Comparison of ENCODE assay signal across 8 mouse cellular contexts in genomic region chr2:163645700-163646460, GRCm38 (mm10). TPM values are rescaled to one million over a fixed set of nuclear protein-coding genes. Genes with fewer than 3 reads are reported as not detected.
DNase-seq lines count a peak whose midpoint lies in the region; ATAC-seq and TF ChIP-seq lines count a peak whose summit lies in the region.

No protein-coding gene starts in this region.

- H3K4me2 ChIP-seq in heart, embryonic 12.5 days = peak overlapping the region; percentile 73
- no peak overlapping the region for H3K4me2 ChIP-seq in limb, embryonic 11.5 days (ENCODE audit: low read depth, severe bottlenecking)
- peak overlapping the region; percentile 45; the same call in 1 of the 2 replicates for H3K4me2 ChIP-seq in stomach, postnatal 0 days (replicated peaks; ENCODE audit: low read depth)

- DNase-seq in heart, postnatal 36 days = no peak
- peak; percentile 61 for DNase-seq in ovary, adult 18-20 months (ENCODE audit: low spot score)
- DNase-seq in ovary, postnatal 14 days (ENCODE audit: low spot score) = no peak
- DNase-seq in limb, embryonic 11.5 days (ENCODE audit: low spot score) = no peak
- no peak for DNase-seq in stomach, postnatal 0 days (ENCODE audit: low spot score)
- no peak for DNase-seq in thymus, adult 18-20 months
- no peak for DNase-seq in cerebellum, adult 8-10 months

- peak overlapping the region; percentile 100 for H3K27ac ChIP-seq in heart, embryonic 12.5 days (ENCODE audit: poor library complexity, severe bottlenecking)
- H3K27ac ChIP-seq in limb, embryonic 11.5 days (replicated peaks; ENCODE audit: low read depth, low read length) = no peak overlapping the region
- peak overlapping the region; percentile 45 for H3K27ac ChIP-seq in stomach, postnatal 0 days (replicated peaks)

- no peak for TF ChIP-seq CTCF in stomach, postnatal 0 days (IDR thresholded peaks at IDR 0.05; ENCODE audit: low read depth)

- H3K4me3 ChIP-seq in heart, embryonic 12.5 days = peak overlapping the region; percentile 97; the same call in 1 of the 2 replicates
- H3K4me3 ChIP-seq in limb, embryonic 11.5 days (ENCODE audit: low read depth, low read length) = no peak overlapping the region
- peak overlapping the region; percentile 87; the same call in 1 of the 2 replicates for H3K4me3 ChIP-seq in stomach, postnatal 0 days (ENCODE audit: low read depth, low read length)

- peaks cover 9% of the 10 kb centered on the region for H3K9me3 ChIP-seq in heart, embryonic 12.5 days (replicated peaks)
- no peaks in the 10 kb centered on the region; the same call in 1 of the 2 replicates for H3K9me3 ChIP-seq in limb, embryonic 11.5 days (ENCODE audit: control insufficient read depth, low read length)
- H3K9me3 ChIP-seq in stomach, postnatal 0 days (ENCODE audit: control insufficient read depth, low read length) = no peaks in the 10 kb centered on the region

- H3K9ac ChIP-seq in heart, embryonic 12.5 days = peak overlapping the region; percentile 98; the same call in 1 of the 2 replicates
- 0 out of 2 replicates have a peak overlapping the region, but pooled peaks have one; percentile 3 for H3K9ac ChIP-seq in limb, embryonic 11.5 days (ENCODE audit: low read length)
- no peak overlapping the region for H3K9ac ChIP-seq in stomach, postnatal 0 days (ENCODE audit: low read length)

- ATAC-seq in heart, embryonic 12.5 days (ENCODE audit: insufficient number of reproducible peaks, low FRiP score) = no peak
- no peak for ATAC-seq in limb, embryonic 11.5 days (ENCODE audit: insufficient number of reproducible peaks, low FRiP score, low TSS enrichment, low read depth)
- no peak for ATAC-seq in stomach, postnatal 0 days (ENCODE audit: low FRiP score, low TSS enrichment)

- intact Hi-C loops in heart, postnatal 36 days (cut with DNase I) = loop anchor here (2.0 kb wide), 1 partner anchor 73 kb away; no protein-coding TSS in a partner anchor

- peaks cover 34% of the 10 kb centered on the region for H3K4me1 ChIP-seq in heart, embryonic 12.5 days (replicated peaks)
- no peaks in the 10 kb centered on the region for H3K4me1 ChIP-seq in limb, embryonic 11.5 days (ENCODE audit: control insufficient read depth, insufficient read depth, low read length)
- no peaks in the 10 kb centered on the region for H3K4me1 ChIP-seq in stomach, postnatal 0 days (replicated peaks; ENCODE audit: control insufficient read depth, insufficient read depth)

- TF ChIP-seq EP300 in stomach, postnatal 0 days (optimal IDR thresholded peaks at IDR 0.05) = no peak

- H3K36me3 ChIP-seq in heart, embryonic 12.5 days = 0 out of 2 replicates have a peak, but pooled peaks cover 3% of the 10 kb centered on the region
- H3K36me3 ChIP-seq in limb, embryonic 11.5 days (ENCODE audit: control insufficient read depth, insufficient read depth, low read length) = 0 out of 2 replicates have a peak, but pooled peaks cover 2% of the 10 kb centered on the region
- no peaks in the 10 kb centered on the region for H3K36me3 ChIP-seq in stomach, postnatal 0 days (ENCODE audit: control insufficient read depth, insufficient read depth, low read length)

- WGBS in heart, embryonic 12.5 days = 61% methylated on average over 11 of the region's 11 CpGs
- 81% methylated on average over 11 of the region's 11 CpGs for WGBS in limb, embryonic 11.5 days
- whole genome bisulfite sequencing in stomach, postnatal 0 days = 70% methylated on average over 11 of the region's 11 CpGs

- H3K27me3 ChIP-seq in heart, embryonic 12.5 days (replicated peaks) = no peaks in the 10 kb centered on the region
- no peaks in the 10 kb centered on the region for H3K27me3 ChIP-seq in limb, embryonic 11.5 days (ENCODE audit: control insufficient read depth, insufficient read depth, low read length)
- no peaks in the 10 kb centered on the region for H3K27me3 ChIP-seq in stomach, postnatal 0 days (ENCODE audit: control insufficient read depth, insufficient read depth, low read length)

RNA-seq across cellular contexts. Expression of gene Serinc3, which starts 0.9 kb away (rescaled TPM):
- 67.7 and 76.7 TPM in 2 replicates for polyA plus RNA-seq in heart, embryonic 12.5 days (2016; fragmentation: Nextera tagmentation; extraction: Ambion mirVana)
- total RNA-seq in heart, postnatal 36 days (2021) = 100 to 1,000 TPM; 316 to 421 TPM
- 25.2 and 26.8 TPM in 2 replicates for polyA plus RNA-seq in limb, embryonic 11.5 days (2014; fragmentation: Nextera tagmentation; extraction: Ambion mirVana)
- polyA plus RNA-seq in stomach, postnatal 0 days (2015; fragmentation: Nextera tagmentation; extraction: Ambion mirVana) = 35.8 and 36.4 TPM in 2 replicates

RNA-seq across cellular contexts. Expression of gene Pkig, which starts 12.3 kb away (rescaled TPM):
- polyA plus RNA-seq in heart, embryonic 12.5 days (2016; fragmentation: Nextera tagmentation; extraction: Ambion mirVana) = 233 and 241 TPM in 2 replicates
- 100 to 1,000 TPM; 221 to 229 TPM for total RNA-seq in heart, postnatal 36 days (2021)
- polyA plus RNA-seq in limb, embryonic 11.5 days (2014; fragmentation: Nextera tagmentation; extraction: Ambion mirVana) = 174 and 177 TPM in 2 replicates
- 60.9 and 66.3 TPM in 2 replicates for polyA plus RNA-seq in stomach, postnatal 0 days (2015; fragmentation: Nextera tagmentation; extraction: Ambion mirVana)

RNA-seq across cellular contexts. Expression of gene Ttpal, which starts 43.8 kb away (rescaled TPM):
- polyA plus RNA-seq in heart, embryonic 12.5 days (2016; fragmentation: Nextera tagmentation; extraction: Ambion mirVana) = 26.9 and 27.8 TPM in 2 replicates
- total RNA-seq in heart, postnatal 36 days (2021) = 10 to 100 TPM in 1 of 2 experiments, 1 to 10 TPM in 1; 9.9 to 11.6 TPM
- 43.3 and 46.3 TPM in 2 replicates for polyA plus RNA-seq in limb, embryonic 11.5 days (2014; fragmentation: Nextera tagmentation; extraction: Ambion mirVana)
- polyA plus RNA-seq in stomach, postnatal 0 days (2015; fragmentation: Nextera tagmentation; extraction: Ambion mirVana) = 19.9 and 20.8 TPM in 2 replicates
